Mouse (Mus musculus) ES-Bruce4 (cell line): ENCODE measurements around the gene Rab11a. TPM values are rescaled to one million over a fixed set of nuclear protein-coding genes. Genes with fewer than 3 reads are reported as not detected.

Experiments
- H3K27ac ChIP-seq: 2 replicates; pipeline ENCODE4 v1.5.1; 2012; ENCODE audit warnings: low read length, inconsistent platforms; ENCODE audit not compliant: insufficient read depth
- H3K27me3 ChIP-seq: 2 replicates; pipeline ENCODE4 v1.6.1; 2012; ENCODE audit warnings: mild to moderate bottlenecking, low read length, inconsistent platforms; ENCODE audit not compliant: control insufficient read depth, poor library complexity, insufficient read depth, severe bottlenecking
- H3K36me3 ChIP-seq: 2 replicates; pipeline ENCODE4 v1.6.1; 2012; ENCODE audit warnings: inconsistent platforms, mild to moderate bottlenecking, low read length, moderate library complexity; ENCODE audit not compliant: control insufficient read depth, poor library complexity, insufficient read depth, severe bottlenecking
- H3K4me1 ChIP-seq: one replicate; pipeline ENCODE4 v1.8.1; 2011; ENCODE audit warnings: low read length; ENCODE audit not compliant: control insufficient read depth, insufficient read depth
- H3K4me3 ChIP-seq: 2 replicates; pipeline ENCODE4 v1.5.1; 2011; ENCODE audit warnings: low read depth, mild to moderate bottlenecking, low read length
- H3K9ac ChIP-seq: 2 replicates; pipeline ENCODE4 v1.6.1; 2012; ENCODE audit warnings: low read depth, mild to moderate bottlenecking, inconsistent platforms; ENCODE audit not compliant: poor library complexity, severe bottlenecking
- H3K9me3 ChIP-seq: replicated peaks from 2 replicates; pipeline ENCODE4 v1.6.1; 2012; ENCODE audit warnings: mild to moderate bottlenecking, low read length, inconsistent platforms; ENCODE audit not compliant: control insufficient read depth, poor library complexity, insufficient read depth, severe bottlenecking
- CTCF ChIP-seq: IDR thresholded peaks from one replicate; pipeline ENCODE4 v1.8.1; 2011; ENCODE audit warnings: low read depth, low read length
- EP300 ChIP-seq: IDR thresholded peaks from 2 replicates; pipeline ENCODE4 v1.6.1; 2011; ENCODE audit warnings: low read depth, low read length; ENCODE audit not compliant: insufficient read depth
- POLR2A ChIP-seq: IDR thresholded peaks from one replicate; pipeline ENCODE4 v1.8.1; 2011; ENCODE audit warnings: low read length; ENCODE audit not compliant: insufficient read depth
- polyA plus RNA-seq: library from polyadenylated mRNA; stranded (reverse); fragments of >200 nt; gene quantifications from 2 replicates; pipeline ENCODE4 v1.2.4, GENCODE M21; 2011; ENCODE audit warnings: low read depth; ENCODE audit not compliant: missing spikeins, insufficient read depth, insufficient read length

The Rab11a gene
- polyA plus RNA-seq, 1 experiment = 222 TPM

- no peaks in the 10 kb centered on the region for H3K27me3 ChIP-seq
- H3K4me1 ChIP-seq = no peaks in the 10 kb centered on the region
- H3K9me3 ChIP-seq = no peaks in the 10 kb centered on the region
- no peak overlapping the region for H3K27ac ChIP-seq
- no peak overlapping the region for H3K4me3 ChIP-seq
- no peak overlapping the region for H3K9ac ChIP-seq
- no peaks in the 10 kb centered on the region for H3K36me3 ChIP-seq
- no peak for TF ChIP-seq EP300
- TF ChIP-seq CTCF = no peak
- TF ChIP-seq POLR2A = no peak
Observed at GRCm38 (mm10) chr9:64758052-64758451, 20.5 kb upstream of the Rab11a start.

- H3K4me3 ChIP-seq = no peak overlapping the region
- H3K27me3 ChIP-seq = no peaks in the 10 kb centered on the region
- no peaks in the 10 kb centered on the region for H3K9me3 ChIP-seq
- TF ChIP-seq CTCF (no peak), EP300 (no peak), POLR2A (no peak)
- no peaks in the 10 kb centered on the region for H3K4me1 ChIP-seq
- H3K36me3 ChIP-seq = no peaks in the 10 kb centered on the region
- no peak overlapping the region for H3K9ac ChIP-seq
- H3K27ac ChIP-seq = no peak overlapping the region
Observed at GRCm38 (mm10) chr9:64752575-64752974, 15.0 kb upstream of the Rab11a start.

GRCm38 (mm10) chr9:64749314-64749713 lies 11.8 kb upstream of the Rab11a start:
- Histone ChIP-seq H3K4me1 (no peaks in the 10 kb centered on the region), H3K4me3 (no peak overlapping the region), H3K27ac (no peak overlapping the region), H3K9me3 (no peaks in the 10 kb centered on the region), H3K9ac (no peak overlapping the region), H3K36me3 (no peaks in the 10 kb centered on the region), H3K27me3 (no peaks in the 10 kb centered on the region)
- TF ChIP-seq EP300 = no peak
- TF ChIP-seq CTCF = no peak
- TF ChIP-seq POLR2A = no peak

- no peaks in the 10 kb centered on the region for H3K4me1 ChIP-seq
- no peak overlapping the region for H3K27ac ChIP-seq
- H3K9me3 ChIP-seq = no peaks in the 10 kb centered on the region
- H3K27me3 ChIP-seq = no peaks in the 10 kb centered on the region
- H3K4me3 ChIP-seq = no peak overlapping the region
- H3K9ac ChIP-seq = no peak overlapping the region
- TF ChIP-seq POLR2A = no peak
- TF ChIP-seq CTCF = no peak
- no peak for TF ChIP-seq EP300
- H3K36me3 ChIP-seq = no peaks in the 10 kb centered on the region
Observed at GRCm38 (mm10) chr9:64747735-64748134, 10.2 kb upstream of the Rab11a start.

GRCm38 (mm10) chr9:64742453-64742852 lies 4.9 kb upstream of the Rab11a start:
- H3K9ac ChIP-seq = no peak overlapping the region
- H3K36me3 ChIP-seq = no peaks in the 10 kb centered on the region
- no peak for TF ChIP-seq EP300
- no peak for TF ChIP-seq CTCF
- TF ChIP-seq POLR2A = no peak
- H3K27me3 ChIP-seq = no peaks in the 10 kb centered on the region
- H3K4me1 ChIP-seq = no peaks in the 10 kb centered on the region
- no peaks in the 10 kb centered on the region for H3K9me3 ChIP-seq
- H3K4me3 ChIP-seq = no peak overlapping the region
- H3K27ac ChIP-seq = no peak overlapping the region

- H3K4me3 ChIP-seq = no peak overlapping the region
- H3K36me3 ChIP-seq = no peaks in the 10 kb centered on the region
- H3K27ac ChIP-seq = no peak overlapping the region
- no peak overlapping the region for H3K9ac ChIP-seq
- no peaks in the 10 kb centered on the region for H3K4me1 ChIP-seq
- H3K27me3 ChIP-seq = no peaks in the 10 kb centered on the region
- H3K9me3 ChIP-seq = no peaks in the 10 kb centered on the region
- no peak for TF ChIP-seq POLR2A
- TF ChIP-seq EP300 = no peak
- no peak for TF ChIP-seq CTCF
Observed at GRCm38 (mm10) chr9:64739001-64739400, 1.4 kb upstream of the Rab11a start.
